Mouse (Mus musculus): Measurements from ENCODE around the gene St6gal1. TPM values are rescaled to one million over a fixed set of nuclear protein-coding genes. Genes with fewer than 3 reads are reported as not detected.

Gene St6gal1
- polyA plus RNA-seq, 1 experiment from 2014 or later = 40.6 TPM

GRCm38 (mm10) chr16:23337317-23337716 lies 112.8 kb downstream of the St6gal1 start:
- no peaks in the 10 kb centered on the region for H3K27me3 ChIP-seq
- H3K9ac ChIP-seq = no peak overlapping the region
- H3K27ac ChIP-seq (replicated peaks) = no peak overlapping the region
- H3K4me1 ChIP-seq (replicated peaks) = no peaks in the 10 kb centered on the region
- peaks cover 34% of the 10 kb centered on the region for H3K36me3 ChIP-seq
- H3K4me2 ChIP-seq = no peak overlapping the region
- no peak for ATAC-seq (ENCODE audit: low read depth)
- H3K9me3 ChIP-seq = no peaks in the 10 kb centered on the region
- no peak overlapping the region for H3K4me3 ChIP-seq
- WGBS = 72% methylated on average over 4 of the region's 4 CpGs

- H3K4me2 ChIP-seq = no peak overlapping the region
- no peak overlapping the region for H3K27ac ChIP-seq (replicated peaks)
- WGBS = 100% methylated on average over 2 of the region's 2 CpGs
- peaks cover 37% of the 10 kb centered on the region for H3K36me3 ChIP-seq
- H3K27me3 ChIP-seq = no peaks in the 10 kb centered on the region
- H3K4me3 ChIP-seq = no peak overlapping the region
- ATAC-seq (ENCODE audit: low read depth) = no peak
- no peaks in the 10 kb centered on the region for H3K9me3 ChIP-seq
- no peaks in the 10 kb centered on the region for H3K4me1 ChIP-seq (replicated peaks)
- no peak overlapping the region for H3K9ac ChIP-seq
These were observed 116.7 kb downstream of the St6gal1 start for GRCm38 (mm10) chr16:23341254-23341653.

GRCm38 (mm10) chr16:23350802-23351201 lies 126.3 kb downstream of the St6gal1 start:
- Histone ChIP-seq H3K36me3 (peaks cover 18% of the 10 kb centered on the region), H3K4me2 (no peak overlapping the region), H3K9ac (no peak overlapping the region), H3K27me3 (no peaks in the 10 kb centered on the region), H3K4me3 (no peak overlapping the region), H3K27ac (replicated peaks) (no peak overlapping the region), H3K9me3 (no peaks in the 10 kb centered on the region), H3K4me1 (replicated peaks) (no peaks in the 10 kb centered on the region)
- ATAC-seq (ENCODE audit: low read depth) = no peak
- 11% methylated on average over 2 of the region's 2 CpGs for WGBS

- Histone ChIP-seq H3K9ac (no peak overlapping the region), H3K4me3 (no peak overlapping the region), H3K27ac (replicated peaks) (no peak overlapping the region), H3K27me3 (no peaks in the 10 kb centered on the region), H3K36me3 (peaks cover 46% of the 10 kb centered on the region), H3K4me1 (replicated peaks) (no peaks in the 10 kb centered on the region), H3K9me3 (no peaks in the 10 kb centered on the region), H3K4me2 (no peak overlapping the region)
- no peak for ATAC-seq (ENCODE audit: low read depth)
- 92% methylated on average over 4 of the region's 4 CpGs for WGBS
These were observed 136.5 kb downstream of the St6gal1 start for GRCm38 (mm10) chr16:23361031-23361430.

GRCm38 (mm10) chr16:23361434-23361970 lies 137.0 kb downstream of the St6gal1 start:
- no peak for ATAC-seq (ENCODE audit: low read depth)
- 84% methylated on average over 3 of the region's 3 CpGs for WGBS

GRCm38 (mm10) chr16:23364328-23364990 lies 139.9 kb downstream of the St6gal1 start:
- Histone ChIP-seq H3K4me3 (no peak overlapping the region), H3K36me3 (peaks cover 14% of the 10 kb centered on the region), H3K27me3 (no peaks in the 10 kb centered on the region), H3K27ac (replicated peaks) (no peak overlapping the region), H3K9me3 (no peaks in the 10 kb centered on the region), H3K4me2 (no peak overlapping the region), H3K9ac (no peak overlapping the region), H3K4me1 (replicated peaks) (no peaks in the 10 kb centered on the region)
- 66% methylated on average over 2 of the region's 2 CpGs for WGBS
- no peak for ATAC-seq (ENCODE audit: low read depth)

More at GRCm38 (mm10) chr16:23361434-23361970, 137.0 kb downstream of the St6gal1 start:
- Histone ChIP-seq H3K27ac (replicated peaks) (no peak overlapping the region), H3K4me1 (replicated peaks) (no peaks in the 10 kb centered on the region), H3K4me3 (no peak overlapping the region), H3K4me2 (no peak overlapping the region), H3K27me3 (no peaks in the 10 kb centered on the region), H3K36me3 (peaks cover 41% of the 10 kb centered on the region), H3K9me3 (no peaks in the 10 kb centered on the region), H3K9ac (no peak overlapping the region)

GRCm38 (mm10) chr16:23369124-23369523 lies 144.6 kb downstream of the St6gal1 start:
- Histone ChIP-seq H3K9me3 (no peaks in the 10 kb centered on the region), H3K27me3 (no peaks in the 10 kb centered on the region), H3K4me3 (no peak overlapping the region), H3K27ac (replicated peaks) (no peak overlapping the region), H3K4me1 (replicated peaks) (no peaks in the 10 kb centered on the region), H3K9ac (no peak overlapping the region), H3K36me3 (no peaks in the 10 kb centered on the region), H3K4me2 (no peak overlapping the region)
- ATAC-seq (ENCODE audit: low read depth) = no peak
- WGBS = 71% methylated on average over 3 of the region's 3 CpGs

GRCm38 (mm10) chr16:23370724-23371123 lies 146.2 kb downstream of the St6gal1 start:
- 92% methylated on average over 7 of the region's 7 CpGs for WGBS
- no peaks in the 10 kb centered on the region for H3K36me3 ChIP-seq

GRCm38 (mm10) chr16:23372340-23372739 lies 147.8 kb downstream of the St6gal1 start:
- no peaks in the 10 kb centered on the region for H3K27me3 ChIP-seq
- 72% methylated on average over 2 of the region's 2 CpGs for WGBS
- no peaks in the 10 kb centered on the region for H3K4me1 ChIP-seq (replicated peaks)
- no peak overlapping the region for H3K27ac ChIP-seq (replicated peaks)
- no peaks in the 10 kb centered on the region for H3K9me3 ChIP-seq
- H3K36me3 ChIP-seq = no peaks in the 10 kb centered on the region
- no peak overlapping the region for H3K9ac ChIP-seq
- H3K4me3 ChIP-seq = no peak overlapping the region
- no peak for ATAC-seq (ENCODE audit: low read depth)
- no peak overlapping the region for H3K4me2 ChIP-seq

More at GRCm38 (mm10) chr16:23370724-23371123, 146.2 kb downstream of the St6gal1 start:
- ATAC-seq (ENCODE audit: low read depth) = no peak
- H3K9ac ChIP-seq = no peak overlapping the region
- H3K9me3 ChIP-seq = no peaks in the 10 kb centered on the region
- H3K27me3 ChIP-seq = no peaks in the 10 kb centered on the region
- H3K27ac ChIP-seq (replicated peaks) = no peak overlapping the region
- no peak overlapping the region for H3K4me3 ChIP-seq
- no peaks in the 10 kb centered on the region for H3K4me1 ChIP-seq (replicated peaks)
- H3K4me2 ChIP-seq = no peak overlapping the region

- Histone ChIP-seq H3K4me2 (no peak overlapping the region), H3K27ac (replicated peaks) (no peak overlapping the region), H3K9me3 (no peaks in the 10 kb centered on the region), H3K27me3 (no peaks in the 10 kb centered on the region), H3K36me3 (no peaks in the 10 kb centered on the region), H3K9ac (no peak overlapping the region), H3K4me3 (no peak overlapping the region), H3K4me1 (replicated peaks) (no peaks in the 10 kb centered on the region)
- no peak for ATAC-seq (ENCODE audit: low read depth)
- WGBS = 91% methylated on average over 4 of the region's 4 CpGs
These were observed 149.5 kb downstream of the St6gal1 start for GRCm38 (mm10) chr16:23374068-23374467.

GRCm38 (mm10) chr16:23374938-23375337 lies 150.4 kb downstream of the St6gal1 start:
- WGBS = 84% methylated on average over 5 of the region's 5 CpGs
- Histone ChIP-seq H3K9ac (no peak overlapping the region), H3K9me3 (no peaks in the 10 kb centered on the region), H3K4me1 (replicated peaks) (no peaks in the 10 kb centered on the region), H3K36me3 (no peaks in the 10 kb centered on the region), H3K27me3 (no peaks in the 10 kb centered on the region), H3K4me3 (no peak overlapping the region), H3K4me2 (no peak overlapping the region), H3K27ac (replicated peaks) (no peak overlapping the region)
- ATAC-seq (ENCODE audit: low read depth) = no peak

GRCm38 (mm10) chr16:23376189-23376588 lies 151.6 kb downstream of the St6gal1 start:
- Histone ChIP-seq H3K9ac (no peak overlapping the region), H3K9me3 (no peaks in the 10 kb centered on the region), H3K4me3 (no peak overlapping the region), H3K4me1 (replicated peaks) (no peaks in the 10 kb centered on the region), H3K27me3 (no peaks in the 10 kb centered on the region), H3K27ac (replicated peaks) (no peak overlapping the region), H3K4me2 (no peak overlapping the region), H3K36me3 (no peaks in the 10 kb centered on the region)
- no peak for ATAC-seq (ENCODE audit: low read depth)
- WGBS = 71% methylated on average over 10 of the region's 10 CpGs
